Mouse (Mus musculus): ENCODE data around the gene Spag5.

Gene Spag5

GRCm38 (mm10) chr11:78324000-78324785 lies 22.9 kb downstream of the Spag5 start:
- no peak for DNase-seq

- DNase-seq, result no peak
These were observed 23.6 kb downstream of the Spag5 start for GRCm38 (mm10) chr11:78324965-78325364.

DNA sequence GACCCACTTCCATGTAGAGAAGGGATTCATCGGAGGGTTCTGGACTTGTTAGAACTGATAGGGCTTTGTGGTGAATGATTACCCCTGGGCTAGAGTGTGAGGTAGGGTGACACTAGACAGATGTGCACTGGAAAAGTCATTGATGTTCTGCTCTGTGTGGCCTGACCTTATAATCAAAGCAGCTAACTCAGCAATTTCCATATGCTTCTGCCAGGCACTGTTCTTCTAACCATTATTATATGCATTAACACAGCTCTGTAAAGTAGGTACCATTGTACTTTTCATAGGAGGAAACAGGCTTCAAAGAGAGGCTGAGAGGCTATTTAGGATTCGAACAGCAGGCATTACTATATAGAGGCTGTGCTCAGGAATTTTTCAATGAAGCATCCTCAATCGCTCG lies 25.9 kb downstream of the Spag5 start:
- no peak for DNase-seq

- peak; percentile 99 for DNase-seq
These were observed 26.5 kb downstream of the Spag5 start, which contains the start of gene Pigs for GRCm38 (mm10) chr11:78327634-78328511. Pigs (plus strand) TSS chr11:78328415.

- DNase-seq, result no peak
These were observed 27.3 kb downstream of the Spag5 start for GRCm38 (mm10) chr11:78328512-78329056.

DNA sequence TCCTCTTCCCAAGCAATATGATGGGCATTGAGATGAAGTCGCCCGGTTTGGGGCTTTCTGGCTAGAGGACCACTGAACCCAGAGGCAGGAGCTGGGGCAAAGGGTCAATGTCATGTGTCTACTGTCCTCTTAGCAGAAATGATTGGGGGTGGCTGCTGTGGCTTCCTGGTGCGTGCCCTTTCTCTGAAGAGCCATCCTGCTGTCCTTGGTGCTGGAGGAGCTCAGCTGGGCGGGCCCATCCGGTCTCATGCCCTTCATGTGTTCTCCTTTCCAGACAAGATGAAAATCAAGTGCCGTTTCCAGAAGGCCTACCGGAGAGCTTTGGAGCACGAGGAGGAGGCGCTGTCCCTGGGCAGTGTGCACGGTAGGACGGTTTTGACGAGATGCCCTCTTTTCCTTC lies 31.3 kb downstream of the Spag5 start:
- DNase-seq, result no peak

GRCm38 (mm10) chr11:78333992-78334391 lies 32.7 kb downstream of the Spag5 start:
- no peak for DNase-seq

- no peak for DNase-seq
These were observed 35.7 kb downstream of the Spag5 start for GRCm38 (mm10) chr11:78337040-78337439.

GRCm38 (mm10) chr11:78341702-78342101 lies 40.4 kb downstream of the Spag5 start:
- no peak for DNase-seq

GRCm38 (mm10) chr11:78343381-78344327 lies 42.3 kb downstream of the Spag5 start, which contains the start of gene Unc119:
Unc119 (plus strand) TSS chr11:78343482.
- peak; percentile 76 to 92 for DNase-seq

DNA sequence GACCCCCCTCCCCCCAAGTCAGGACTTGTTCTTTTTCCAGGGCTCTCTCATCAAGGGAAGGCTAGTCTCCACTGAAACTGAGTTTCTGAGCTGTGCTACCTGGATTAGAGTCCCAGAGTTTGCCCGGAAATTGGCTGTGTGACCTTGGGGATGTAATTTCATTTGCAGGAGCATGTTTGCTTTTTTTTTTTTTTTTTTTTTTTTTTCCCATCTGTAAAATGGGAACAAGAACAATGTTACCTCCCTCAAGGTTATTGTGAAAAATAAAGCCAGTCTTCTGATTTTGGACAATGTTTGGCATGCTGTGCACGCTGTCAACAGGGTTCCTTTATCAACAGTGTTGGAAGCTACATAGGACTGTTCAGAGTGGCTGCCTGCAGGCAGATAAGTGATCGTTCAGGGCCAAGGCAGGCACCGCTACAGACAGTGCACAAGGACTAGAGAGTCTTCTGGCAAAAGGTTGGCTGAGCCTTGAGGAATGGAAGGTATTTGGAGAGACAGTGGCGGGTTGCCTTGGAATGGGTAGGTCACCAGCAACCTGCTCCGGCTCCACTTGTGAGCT lies 43.1 kb downstream of the Spag5 start:
- DNase-seq, result no peak

- peak; percentile 37 to 60 for DNase-seq
These were observed 43.8 kb downstream of the Spag5 start for GRCm38 (mm10) chr11:78344890-78345715.

DNA sequence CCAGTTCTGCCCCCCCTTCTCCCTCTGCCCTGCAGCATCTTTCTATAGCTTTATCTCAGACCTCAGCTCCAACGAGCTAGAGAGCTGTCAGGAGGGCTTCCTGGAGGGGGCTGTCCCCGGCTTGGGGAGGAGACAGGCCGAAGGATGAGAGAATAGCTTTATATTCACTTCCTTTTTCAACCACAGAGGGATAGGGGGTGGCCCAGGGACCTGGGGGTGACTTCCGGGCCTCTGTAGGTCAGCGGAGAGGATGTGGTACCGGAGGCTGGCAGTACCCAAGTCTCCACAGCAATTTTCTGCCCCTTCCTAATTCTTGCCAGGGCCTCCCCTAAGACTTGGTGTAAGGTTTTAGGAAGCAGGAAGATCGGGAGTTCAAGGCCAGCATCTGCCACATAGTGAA lies 44.5 kb downstream of the Spag5 start:
- no peak for DNase-seq

DNA sequence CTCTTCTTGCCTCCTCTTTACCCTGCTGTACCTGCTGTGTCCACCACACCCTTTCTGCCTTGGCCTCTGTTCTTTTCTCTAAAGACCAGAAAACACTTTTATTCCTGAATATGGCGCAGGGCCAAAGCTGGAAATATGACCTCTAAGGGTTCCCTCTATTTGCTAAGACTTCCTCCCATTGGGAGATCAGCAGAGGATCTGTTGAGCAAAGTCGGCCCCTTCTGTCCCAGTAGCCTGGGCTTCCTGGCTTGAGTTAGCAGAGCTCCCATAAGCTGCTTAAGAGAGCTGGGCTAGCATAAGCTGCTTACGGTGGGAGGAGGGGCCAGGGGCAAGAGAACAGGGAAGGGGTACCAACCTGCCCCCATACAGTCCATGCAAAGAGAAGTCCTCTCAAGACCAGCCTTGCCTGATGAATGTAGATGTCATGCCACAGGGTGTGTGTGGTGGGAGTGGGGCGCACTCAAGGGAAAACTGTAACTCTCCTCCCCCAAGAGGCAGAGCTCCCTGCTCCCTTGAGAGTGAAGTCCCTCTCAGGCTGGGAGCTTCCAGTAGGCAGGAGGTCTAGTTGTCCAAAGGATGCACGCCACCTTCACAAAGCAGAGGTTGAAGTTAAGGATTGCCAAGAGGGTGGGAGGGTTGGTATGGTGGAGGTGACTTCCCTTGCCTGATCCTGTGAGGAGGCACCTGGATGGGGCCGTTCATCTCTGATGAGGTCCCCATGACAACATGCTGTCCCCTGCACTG lies 45.2 kb downstream of the Spag5 start:
- no peak for DNase-seq

DNA sequence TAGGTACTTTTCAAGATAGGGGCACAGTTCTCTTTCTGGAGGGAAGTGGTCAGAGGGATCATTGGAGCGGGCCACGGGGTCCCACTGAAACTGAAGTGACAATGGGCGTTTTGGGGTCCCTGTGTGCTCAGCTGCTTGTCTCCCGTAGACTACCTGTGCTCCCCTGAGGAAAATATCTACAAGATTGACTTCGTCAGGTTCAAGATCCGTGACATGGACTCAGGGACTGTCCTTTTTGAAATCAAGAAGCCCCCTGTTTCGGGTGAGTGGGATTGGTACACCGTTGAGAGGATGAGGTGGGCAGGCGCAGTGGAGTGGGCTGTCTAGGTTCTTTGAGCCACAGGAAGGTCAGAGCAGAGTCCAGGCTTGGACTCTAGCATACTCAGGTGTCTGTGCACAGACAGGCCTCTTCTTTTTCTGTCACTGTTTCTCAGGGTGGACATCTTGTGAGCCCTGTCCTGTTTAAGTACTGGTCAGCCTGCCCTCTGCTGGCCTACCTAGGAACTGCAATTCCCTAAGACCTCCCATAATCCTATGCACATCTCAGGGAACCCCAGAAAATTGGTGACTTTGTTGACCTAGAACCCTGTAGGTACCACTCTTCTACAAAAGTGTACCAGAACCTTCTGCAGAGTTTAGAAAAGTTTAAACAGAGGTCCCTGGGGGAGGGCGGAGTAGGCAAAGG lies 45.9 kb downstream of the Spag5 start:
- peak; percentile 72 to 90 for DNase-seq

- no peak for DNase-seq
These were observed 46.6 kb downstream of the Spag5 start for GRCm38 (mm10) chr11:78347908-78348307.

DNA sequence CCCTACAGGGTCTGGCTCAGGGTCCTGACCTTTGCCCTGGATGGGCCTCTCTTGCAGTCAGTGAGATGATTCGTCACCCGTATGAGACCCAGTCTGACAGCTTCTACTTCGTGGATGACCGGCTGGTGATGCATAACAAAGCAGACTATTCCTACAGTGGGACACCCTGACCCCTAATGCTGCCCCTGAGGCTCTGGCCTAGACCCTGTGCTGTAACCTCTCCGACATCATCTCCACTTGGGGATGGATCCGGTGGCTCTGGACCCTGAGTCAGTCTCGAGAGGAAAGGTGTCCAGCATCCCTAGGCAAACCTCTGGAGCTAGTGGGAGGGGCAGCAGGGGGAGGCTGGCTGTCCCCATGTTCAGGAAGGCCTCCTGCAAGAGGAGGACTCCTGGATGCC lies 47.1 kb downstream of the Spag5 start:
- no peak for DNase-seq

GRCm38 (mm10) chr11:78349441-78350358 lies 48.4 kb downstream of the Spag5 start:
- DNase-seq, result no peak
